Mouse (Mus musculus): ENCODE measurements around the gene Nek8.

GRCm38 (mm10) chr11:78174506-78174905 is 2.0 kb downstream of the Nek8 start:
- TF ChIP-seq CTCF (IDR thresholded peaks at IDR 0.05; ENCODE audit: control insufficient read depth, insufficient read depth, insufficient replicate concordance, low read depth, low read length) (no peak), POLR2A (IDR thresholded peaks at IDR 0.05; ENCODE audit: control insufficient read depth, low read depth, low read length) (no peak)

Measured in testis, adult 2 months (tissue).